20 mouse cellular contexts compared by ENCODE assay signal in genomic region chr1:162145748-162146147, GRCm38 (mm10).
"Had no signal": no experiment of that assay in that cellular context is flagged by ENCODE, and none has a peak within 500 bp of the region (broad histone marks: within the 10 kb centered on the region; RNA-seq: fewer than 3 reads in every experiment).

No protein-coding gene starts in this region.

- H3K4me1 ChIP-seq: midbrain, embryonic 15.5 days; neural tube, embryonic 13.5 days; neural tube, embryonic 15.5 days had no signal

- DNase-seq: lung, adult 18-20 months; lung, embryonic 14.5 days; lung, postnatal 10 days; lung, postnatal 36 days; retina, postnatal 1 day; right cerebral cortex, adult 18-20 months; right cerebral cortex, postnatal 25 days; right cerebral cortex, postnatal 4 days; spleen, adult 18-20 months; thymus, adult 18-20 months; thymus, postnatal 14 days; thymus, postnatal 36 days had no signal

- H3K4me3 ChIP-seq: limb, embryonic 15.5 days; midbrain, embryonic 13.5 days; midbrain, embryonic 15.5 days; myocyte; neural tube, embryonic 13.5 days; neural tube, embryonic 15.5 days had no signal

- H3K27me3 ChIP-seq: limb, embryonic 15.5 days; midbrain, embryonic 13.5 days; midbrain, embryonic 15.5 days; neural tube, embryonic 13.5 days; neural tube, embryonic 15.5 days had no signal

- H3K27ac ChIP-seq: macrophage; midbrain, embryonic 13.5 days; midbrain, embryonic 15.5 days; neural tube, embryonic 13.5 days; neural tube, embryonic 15.5 days had no signal

- H3K4me2 ChIP-seq: limb, embryonic 15.5 days; lung, embryonic 14.5 days; midbrain, embryonic 11.5 days; midbrain, embryonic 13.5 days; midbrain, embryonic 15.5 days; neural tube, embryonic 13.5 days; neural tube, embryonic 15.5 days had no signal

- ATAC-seq: midbrain, embryonic 13.5 days; midbrain, embryonic 15.5 days had no signal

- H3K9me3 ChIP-seq: limb, embryonic 15.5 days; midbrain, embryonic 13.5 days; midbrain, embryonic 15.5 days; neural tube, embryonic 13.5 days; neural tube, embryonic 15.5 days had no signal

- H3K36me3 ChIP-seq: limb, embryonic 15.5 days; midbrain, embryonic 13.5 days; midbrain, embryonic 15.5 days; neural tube, embryonic 13.5 days; neural tube, embryonic 15.5 days had no signal

- H3K9ac ChIP-seq: limb, embryonic 15.5 days; lung, embryonic 14.5 days; midbrain, embryonic 13.5 days; midbrain, embryonic 15.5 days; neural tube, embryonic 13.5 days; neural tube, embryonic 15.5 days had no signal
